Mouse (Mus musculus): ENCODE data around the gene Rtf1. TPM values are rescaled to one million over a fixed set of nuclear protein-coding genes. Genes with fewer than 3 reads are reported as not detected.
A peak's percentile ranks its signal among the peaks of the same experiment; 100 is the strongest.
"Not testable (repeated sequence)": the region's sequence is repeated elsewhere in the genome, so short reads cannot be mapped to it uniquely, and the experiment has no call there.

Gene Rtf1
- polyA plus RNA-seq, 1 experiment from 2014 or later: 31.9 TPM

GRCm38 (mm10) chr2:119710011-119710410 lies 35.1 kb downstream of the Rtf1 start:
- ATAC-seq (ENCODE audit: insufficient read depth, low FRiP score, low TSS enrichment) (no peak), DNase-seq (ENCODE audit: low spot score) (no peak)
- H3K9ac ChIP-seq (ENCODE audit: low read length): no peak overlapping the region
- no peaks in the 10 kb centered on the region for H3K4me1 ChIP-seq (ENCODE audit: control insufficient read depth, insufficient read depth, low read length)
- H3K36me3 ChIP-seq (ENCODE audit: control insufficient read depth, insufficient read depth, low read length): peaks cover 9% of the 10 kb centered on the region
- WGBS: 90% methylated on average over 3 of the region's 3 CpGs
- H3K27me3 ChIP-seq (ENCODE audit: control insufficient read depth, insufficient read depth, low read length): no peaks in the 10 kb centered on the region
- no peaks in the 10 kb centered on the region for H3K9me3 ChIP-seq (ENCODE audit: control insufficient read depth, low read length)
- H3K4me3 ChIP-seq (ENCODE audit: low read depth, low read length): no peak overlapping the region
- no peak overlapping the region for H3K4me2 ChIP-seq (ENCODE audit: low read depth)
- no peak overlapping the region for H3K27ac ChIP-seq (ENCODE audit: low read depth, low read length)

GRCm38 (mm10) chr2:119715868-119716267 lies 41.0 kb downstream of the Rtf1 start:
- H3K9me3 ChIP-seq (ENCODE audit: control insufficient read depth, low read length); ATAC-seq (ENCODE audit: insufficient read depth, low FRiP score, low TSS enrichment); H3K27me3 ChIP-seq (ENCODE audit: control insufficient read depth, insufficient read depth, low read length); H3K27ac ChIP-seq (ENCODE audit: low read depth, low read length); H3K4me3 ChIP-seq (ENCODE audit: low read depth, low read length); H3K9ac ChIP-seq (ENCODE audit: low read length); H3K36me3 ChIP-seq (ENCODE audit: control insufficient read depth, insufficient read depth, low read length); H3K4me2 ChIP-seq (ENCODE audit: low read depth); DNase-seq (ENCODE audit: low spot score); H3K4me1 ChIP-seq (ENCODE audit: control insufficient read depth, insufficient read depth, low read length): not testable (repeated sequence)
- 92% methylated on average over 2 of the region's 2 CpGs for WGBS

- Histone ChIP-seq H3K4me2 (ENCODE audit: low read depth) (no peak overlapping the region), H3K27ac (ENCODE audit: low read depth, low read length) (no peak overlapping the region), H3K4me3 (ENCODE audit: low read depth, low read length) (no peak overlapping the region), H3K9me3 (ENCODE audit: control insufficient read depth, low read length) (no peaks in the 10 kb centered on the region), H3K4me1 (ENCODE audit: control insufficient read depth, insufficient read depth, low read length) (no peaks in the 10 kb centered on the region), H3K36me3 (ENCODE audit: control insufficient read depth, insufficient read depth, low read length) (peaks cover 32% of the 10 kb centered on the region), H3K9ac (ENCODE audit: low read length) (no peak overlapping the region), H3K27me3 (ENCODE audit: control insufficient read depth, insufficient read depth, low read length) (no peaks in the 10 kb centered on the region)
- ATAC-seq (ENCODE audit: insufficient read depth, low FRiP score, low TSS enrichment): no peak
- DNase-seq (ENCODE audit: low spot score): no peak
- whole genome bisulfite sequencing: 97% methylated on average over 8 of the region's 8 CpGs
Measured at GRCm38 (mm10) chr2:119721070-119721469, 46.2 kb downstream of the Rtf1 start.

- ATAC-seq (ENCODE audit: insufficient read depth, low FRiP score, low TSS enrichment) (no peak), DNase-seq (ENCODE audit: low spot score) (no peak)
- Histone ChIP-seq H3K27me3 (ENCODE audit: control insufficient read depth, insufficient read depth, low read length) (no peaks in the 10 kb centered on the region), H3K27ac (ENCODE audit: low read depth, low read length) (no peak overlapping the region), H3K36me3 (ENCODE audit: control insufficient read depth, insufficient read depth, low read length) (peaks cover 26% of the 10 kb centered on the region), H3K9me3 (ENCODE audit: control insufficient read depth, low read length) (no peaks in the 10 kb centered on the region), H3K4me3 (ENCODE audit: low read depth, low read length) (no peak overlapping the region), H3K4me2 (ENCODE audit: low read depth) (no peak overlapping the region), H3K9ac (ENCODE audit: low read length) (no peak overlapping the region), H3K4me1 (ENCODE audit: control insufficient read depth, insufficient read depth, low read length) (no peaks in the 10 kb centered on the region)
- WGBS: 96% methylated on average over 3 of the region's 3 CpGs
Measured at GRCm38 (mm10) chr2:119727762-119728416, 53.0 kb downstream of the Rtf1 start.

GRCm38 (mm10) chr2:119730735-119731134 lies 55.9 kb downstream of the Rtf1 start:
- H3K27me3 ChIP-seq (ENCODE audit: control insufficient read depth, insufficient read depth, low read length): no peaks in the 10 kb centered on the region
- no peaks in the 10 kb centered on the region for H3K9me3 ChIP-seq (ENCODE audit: control insufficient read depth, low read length)
- ATAC-seq (ENCODE audit: insufficient read depth, low FRiP score, low TSS enrichment) (no peak), DNase-seq (ENCODE audit: low spot score) (no peak)
- no peaks in the 10 kb centered on the region for H3K4me1 ChIP-seq (ENCODE audit: control insufficient read depth, insufficient read depth, low read length)
- H3K9ac ChIP-seq (ENCODE audit: low read length): no peak overlapping the region
- WGBS: 88% methylated on average over 4 of the region's 4 CpGs
- H3K27ac ChIP-seq (ENCODE audit: low read depth, low read length): no peak overlapping the region
- peaks cover 17% of the 10 kb centered on the region for H3K36me3 ChIP-seq (ENCODE audit: control insufficient read depth, insufficient read depth, low read length)
- no peak overlapping the region for H3K4me2 ChIP-seq (ENCODE audit: low read depth)
- no peak overlapping the region for H3K4me3 ChIP-seq (ENCODE audit: low read depth, low read length)

GRCm38 (mm10) chr2:119737124-119737523 lies 62.3 kb downstream of the Rtf1 start:
- no peaks in the 10 kb centered on the region; the same call in 1 of the 2 replicates for H3K27me3 ChIP-seq (ENCODE audit: control insufficient read depth, insufficient read depth, low read length)
- no peak overlapping the region for H3K4me3 ChIP-seq (ENCODE audit: low read depth, low read length)
- ATAC-seq (ENCODE audit: insufficient read depth, low FRiP score, low TSS enrichment) (no peak), DNase-seq (ENCODE audit: low spot score) (no peak)
- H3K9me3 ChIP-seq (ENCODE audit: control insufficient read depth, low read length): no peaks in the 10 kb centered on the region
- no peak overlapping the region for H3K9ac ChIP-seq (ENCODE audit: low read length)
- 22% methylated on average over 12 of the region's 12 CpGs for WGBS
- H3K27ac ChIP-seq (ENCODE audit: low read depth, low read length): no peak overlapping the region
- H3K4me1 ChIP-seq (ENCODE audit: control insufficient read depth, insufficient read depth, low read length): no peaks in the 10 kb centered on the region
- peaks cover 3% of the 10 kb centered on the region; the same call in 1 of the 2 replicates for H3K36me3 ChIP-seq (ENCODE audit: control insufficient read depth, insufficient read depth, low read length)
- no peak overlapping the region for H3K4me2 ChIP-seq (ENCODE audit: low read depth)

GRCm38 (mm10) chr2:119740567-119740966 lies 65.7 kb downstream of the Rtf1 start:
- no peaks in the 10 kb centered on the region for H3K36me3 ChIP-seq (ENCODE audit: control insufficient read depth, insufficient read depth, low read length)

GRCm38 (mm10) chr2:119741581-119742411 lies 66.9 kb downstream of the Rtf1 start, which contains the start of gene Itpka:
Gene Itpka (plus strand): TSS chr2:119742337.
- Histone ChIP-seq H3K4me2 (ENCODE audit: low read depth) (peak within 1 kb of the TSS; percentile 97), H3K27me3 (ENCODE audit: control insufficient read depth, insufficient read depth, low read length) (peaks cover 36% of the 10 kb centered on the region), H3K9ac (ENCODE audit: low read length) (peak within 1 kb of the TSS; percentile 59), H3K4me3 (ENCODE audit: low read depth, low read length) (peak within 1 kb of the TSS; percentile 58), H3K27ac (ENCODE audit: low read depth, low read length) (peak within 1 kb of the TSS; percentile 55; the same call in 1 of the 2 replicates), H3K36me3 (ENCODE audit: control insufficient read depth, insufficient read depth, low read length) (no peaks in the 10 kb centered on the region), H3K9me3 (ENCODE audit: control insufficient read depth, low read length) (no peaks in the 10 kb centered on the region), H3K4me1 (ENCODE audit: control insufficient read depth, insufficient read depth, low read length) (peaks cover 17% of the 10 kb centered on the region)
- WGBS: under 1% methylated on average over 47 of the region's 53 CpGs
- ATAC-seq (ENCODE audit: insufficient read depth, low FRiP score, low TSS enrichment) (peak; percentile 76), DNase-seq (ENCODE audit: low spot score) (peak; percentile 83)

More at GRCm38 (mm10) chr2:119740567-119740966, 65.7 kb downstream of the Rtf1 start:
- Histone ChIP-seq H3K4me3 (ENCODE audit: low read depth, low read length) (no peak overlapping the region), H3K4me2 (ENCODE audit: low read depth) (no peak overlapping the region), H3K9me3 (ENCODE audit: control insufficient read depth, low read length) (no peaks in the 10 kb centered on the region), H3K9ac (ENCODE audit: low read length) (no peak overlapping the region), H3K4me1 (ENCODE audit: control insufficient read depth, insufficient read depth, low read length) (peaks cover 17% of the 10 kb centered on the region), H3K27me3 (ENCODE audit: control insufficient read depth, insufficient read depth, low read length) (peaks cover 30% of the 10 kb centered on the region), H3K27ac (ENCODE audit: low read depth, low read length) (no peak overlapping the region)
- 17% methylated on average over 2 of the region's 2 CpGs for WGBS
- ATAC-seq (ENCODE audit: insufficient read depth, low FRiP score, low TSS enrichment): no peak
- DNase-seq (ENCODE audit: low spot score): no peak

All from neural tube, embryonic 11.5 days (tissue).